Mouse (Mus musculus) thymus, postnatal 14 days (tissue): ENCODE data around the gene Aip.

ENCODE experiments used
- DNase-seq: peaks from one replicate; pipeline ENCODE4 v3.0.0; 2021

The Aip gene

DNA sequence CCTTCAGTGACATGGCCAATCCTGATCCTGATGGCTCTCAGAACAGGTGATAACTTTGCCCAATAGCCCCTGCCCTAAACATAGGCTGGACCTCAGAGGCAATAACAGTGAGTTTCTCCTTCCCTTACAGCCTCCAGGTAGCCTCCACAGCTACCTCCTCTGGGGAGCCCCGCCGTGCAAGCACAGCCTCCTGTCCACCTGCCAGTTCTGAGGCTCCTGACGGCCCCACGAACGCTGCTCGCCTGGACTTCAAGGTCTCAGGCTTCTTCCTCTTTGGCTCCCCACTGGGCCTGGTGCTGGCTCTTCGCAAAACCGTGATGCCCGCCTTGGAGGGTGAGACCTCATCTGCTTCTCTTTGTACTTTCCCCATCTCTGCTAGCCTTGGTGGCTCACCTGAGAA, 17.1 kb downstream of the Aip start:
- no peak for DNase-seq

- no peak for DNase-seq
These were observed 19.0 kb downstream of the Aip start for GRCm38 (mm10) chr19:4106654-4107053.

DNA sequence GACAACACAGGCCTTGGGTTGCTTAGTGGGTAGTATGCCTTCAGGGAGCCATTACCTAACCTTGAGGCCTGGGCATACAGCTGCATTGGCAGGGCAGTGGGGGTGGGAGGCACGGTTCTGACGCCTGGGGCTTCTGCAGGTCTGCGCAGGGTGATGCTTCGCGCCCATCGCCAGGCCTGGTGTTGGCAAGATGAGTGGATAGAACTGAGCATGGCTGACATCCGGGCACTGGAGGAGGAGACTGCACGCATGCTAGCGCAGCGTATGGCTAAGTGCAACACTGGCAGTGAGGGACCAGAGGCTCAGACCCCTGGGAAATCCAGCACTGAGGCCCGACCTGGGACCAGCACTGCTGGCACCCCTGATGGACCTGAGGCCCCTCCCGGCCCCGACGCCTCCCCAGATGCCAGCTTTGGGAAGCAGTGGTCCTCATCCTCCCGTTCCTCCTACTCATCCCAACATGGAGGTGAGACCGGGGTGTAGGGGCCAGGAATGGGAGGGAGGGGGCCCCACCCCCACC, 20.9 kb downstream of the Aip start:
- DNase-seq = no peak

DNA sequence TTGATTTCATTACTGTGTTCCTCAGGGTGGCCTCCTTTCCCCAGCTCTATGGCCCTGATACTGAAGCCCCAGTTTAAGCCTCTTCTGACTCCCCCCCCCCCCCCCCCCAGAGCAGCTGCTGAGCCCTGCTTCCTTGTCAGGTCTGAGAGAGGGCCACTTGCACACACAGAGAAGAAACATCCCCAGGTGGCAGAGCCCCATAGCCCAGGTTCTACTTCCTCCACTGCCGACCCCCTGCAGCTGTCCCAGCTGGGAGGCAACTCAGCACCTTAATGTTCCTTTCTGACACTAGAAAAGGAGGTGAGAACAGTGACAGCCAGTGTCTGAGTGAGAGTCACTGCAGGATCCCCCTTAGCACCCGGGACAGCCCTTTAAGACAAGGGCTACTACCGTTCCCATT, 21.9 kb downstream of the Aip start:
- DNase-seq = peak; percentile 60

DNA sequence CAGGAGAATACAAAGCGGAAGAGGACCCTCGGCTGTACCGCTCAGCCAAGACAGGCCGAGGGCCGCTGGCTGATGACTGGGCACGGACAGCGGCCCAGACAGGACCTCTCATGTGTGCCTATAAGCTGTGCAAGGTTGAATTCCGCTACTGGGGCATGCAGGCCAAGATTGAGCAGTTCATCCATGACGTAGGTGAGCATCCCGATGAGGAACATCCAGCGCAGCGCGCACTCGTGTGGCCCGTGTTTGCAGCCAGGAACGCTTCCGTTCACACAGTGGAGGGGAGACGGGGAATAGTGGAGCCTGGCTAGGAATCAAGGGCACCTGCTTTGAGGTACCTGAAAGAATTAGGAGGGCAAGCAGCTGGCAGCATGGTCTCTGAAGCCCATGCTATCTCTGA, 22.4 kb downstream of the Aip start:
- no peak for DNase-seq

GRCm38 (mm10) chr19:4102626-4103025, 23.0 kb downstream of the Aip start:
- DNase-seq = no peak

DNA sequence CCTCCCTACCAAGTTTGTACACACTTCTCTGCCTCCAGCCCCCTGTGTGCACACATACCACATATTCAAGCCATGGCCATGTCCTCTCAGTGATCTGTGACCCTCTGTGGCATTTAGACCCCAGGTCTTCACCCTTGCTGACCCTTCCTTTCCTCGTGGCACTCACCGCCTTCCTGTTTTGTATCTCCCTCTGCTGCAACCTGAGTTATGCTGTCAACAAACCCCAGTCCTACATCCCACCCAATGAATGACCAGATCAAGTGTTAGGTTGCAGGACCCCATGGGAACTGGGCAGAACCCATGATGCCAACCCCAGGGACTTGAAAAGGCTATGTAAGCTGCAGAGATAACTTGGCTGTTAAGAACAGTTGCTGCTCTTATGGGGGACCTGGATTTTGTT, 23.6 kb downstream of the Aip start:
- no peak for DNase-seq

DNA sequence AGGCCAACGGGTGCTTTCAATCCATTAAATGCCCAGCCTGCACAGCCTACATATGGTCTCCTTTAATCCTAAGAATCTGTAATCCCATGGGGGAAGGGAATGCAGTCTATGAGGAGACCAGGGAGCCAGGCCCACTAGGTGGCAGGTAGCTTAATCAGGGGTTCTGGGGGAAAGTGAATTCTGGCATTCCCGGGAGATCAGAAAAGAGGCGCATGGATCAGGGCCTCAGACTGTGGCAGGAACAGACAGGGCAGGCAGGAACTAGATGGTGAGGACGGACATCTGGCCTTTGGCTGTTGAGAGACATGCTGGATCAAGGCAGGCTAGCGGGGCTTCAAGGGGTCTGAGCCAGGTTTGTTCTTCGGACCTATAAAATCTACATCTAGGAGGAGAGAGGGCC, 24.2 kb downstream of the Aip start:
- no peak for DNase-seq

- peak; percentile 75 for DNase-seq
These were observed 24.9 kb downstream of the Aip start for GRCm38 (mm10) chr19:4100718-4101261.

DNA sequence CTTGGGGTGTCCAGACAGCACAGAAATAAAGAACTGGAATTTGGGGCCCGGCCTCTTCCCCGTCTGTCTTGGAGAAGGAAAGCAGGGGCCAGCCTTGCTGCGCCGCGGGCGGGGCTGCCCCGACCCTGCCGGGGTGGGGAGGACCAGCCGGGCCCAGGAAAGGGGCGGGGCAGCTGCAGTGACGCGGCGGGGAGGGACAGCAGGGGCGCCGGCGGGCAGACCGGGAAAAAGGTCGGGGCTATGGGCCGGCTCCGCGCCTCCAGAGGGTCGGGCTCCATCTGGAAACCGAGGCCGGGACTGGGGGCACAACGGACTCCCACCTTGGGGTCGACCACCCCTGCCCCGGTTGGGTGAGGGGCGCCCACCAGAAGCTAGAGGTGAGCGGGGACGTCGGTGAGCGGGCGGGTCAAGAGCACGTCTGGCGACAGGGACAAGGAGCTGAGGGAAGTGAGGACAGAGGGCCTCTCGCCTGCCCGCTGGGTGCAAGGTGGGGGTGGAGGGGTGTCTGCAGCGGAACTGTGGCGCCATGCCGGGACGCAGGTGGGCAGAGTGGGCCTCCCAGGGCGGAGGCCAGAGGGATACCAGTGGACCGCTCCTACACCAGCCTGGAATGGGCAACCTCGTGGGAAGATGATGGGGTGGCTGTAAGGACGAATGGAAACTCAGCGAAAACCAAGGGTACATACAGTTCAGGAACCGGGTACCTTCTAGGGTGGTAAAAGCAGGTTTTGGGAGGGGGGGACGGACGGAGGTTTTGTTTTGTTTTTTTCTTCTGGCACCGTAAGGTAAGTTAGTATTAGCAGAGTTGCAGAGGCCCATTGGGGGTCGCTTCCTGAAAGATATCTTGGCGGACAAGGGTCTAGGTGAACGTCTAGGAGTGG, 25.6 kb downstream of the Aip start, which contains the start of gene Pitpnm1:
Gene Pitpnm1 (plus strand): TSS at position 162 of the 881 bp plus-strand sequence.
- peak; percentile 87 for DNase-seq

DNA sequence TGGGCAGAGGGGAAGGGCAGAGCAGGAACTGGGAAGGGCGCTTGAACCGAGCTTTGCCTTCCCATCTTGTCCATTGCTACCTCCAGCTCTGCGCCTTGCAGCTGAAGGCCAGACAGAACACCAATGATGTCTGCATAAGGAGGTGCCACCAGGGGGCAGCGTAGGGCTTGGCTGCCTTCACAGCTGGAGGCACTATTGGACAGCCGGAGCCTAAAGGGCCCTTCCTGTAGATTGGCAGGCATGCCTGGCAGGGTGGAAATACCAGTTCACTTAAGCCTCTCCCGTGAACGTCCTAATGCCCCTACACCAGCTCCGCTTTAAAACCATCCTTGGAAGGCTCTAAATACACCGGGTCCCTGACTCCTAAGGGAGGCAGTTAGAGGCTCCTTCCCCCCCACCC, 26.6 kb downstream of the Aip start:
- DNase-seq = peak; percentile 96

DNA sequence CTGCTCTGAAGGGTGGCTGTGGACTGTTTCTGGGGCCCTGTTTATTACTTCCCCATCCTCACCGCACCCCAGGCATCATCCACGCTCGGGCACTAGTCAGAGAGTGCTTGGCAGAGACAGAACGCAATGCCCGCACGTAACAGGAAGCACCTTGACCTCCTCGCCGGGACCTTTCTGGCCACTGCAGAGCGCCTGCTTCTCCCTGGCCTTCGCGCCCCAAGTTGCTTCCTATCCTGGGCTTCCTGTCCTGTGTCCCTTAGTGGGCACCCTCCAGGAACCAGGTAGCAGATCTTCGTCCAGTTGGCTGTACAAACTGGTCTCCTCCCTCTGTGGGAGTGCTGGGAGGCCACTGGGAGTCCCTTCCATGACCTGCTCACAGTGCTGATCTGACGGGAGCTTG, 27.2 kb downstream of the Aip start:
- DNase-seq = no peak

DNA sequence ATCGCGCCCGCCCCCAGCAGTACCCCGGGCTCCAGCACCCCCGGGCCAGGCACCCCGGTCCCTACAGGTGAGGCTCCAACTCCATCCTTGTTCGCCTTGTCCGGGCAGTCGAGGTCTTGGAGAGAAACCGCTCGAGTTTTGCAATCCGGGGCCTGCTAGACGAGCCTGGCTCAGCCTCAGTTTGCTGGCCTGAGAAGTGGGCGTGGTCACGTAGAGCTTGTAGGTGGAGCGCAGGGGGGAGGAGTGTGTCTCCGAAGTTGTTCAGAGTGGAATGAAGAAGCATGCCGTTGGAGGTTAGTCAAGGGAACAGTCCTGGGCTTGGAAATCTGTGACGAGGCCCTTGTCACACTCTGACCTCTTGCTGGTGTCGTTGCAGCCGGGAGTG, 28.2 kb downstream of the Aip start:
- peak; percentile 75 for DNase-seq

- peak; percentile 99 for DNase-seq
These were observed 28.8 kb downstream of the Aip start, which contains the start of gene Cdk2ap2 for GRCm38 (mm10) chr19:4096642-4097440. Gene Cdk2ap2, plus strand, starts transcription at chr19:4097182.

DNA sequence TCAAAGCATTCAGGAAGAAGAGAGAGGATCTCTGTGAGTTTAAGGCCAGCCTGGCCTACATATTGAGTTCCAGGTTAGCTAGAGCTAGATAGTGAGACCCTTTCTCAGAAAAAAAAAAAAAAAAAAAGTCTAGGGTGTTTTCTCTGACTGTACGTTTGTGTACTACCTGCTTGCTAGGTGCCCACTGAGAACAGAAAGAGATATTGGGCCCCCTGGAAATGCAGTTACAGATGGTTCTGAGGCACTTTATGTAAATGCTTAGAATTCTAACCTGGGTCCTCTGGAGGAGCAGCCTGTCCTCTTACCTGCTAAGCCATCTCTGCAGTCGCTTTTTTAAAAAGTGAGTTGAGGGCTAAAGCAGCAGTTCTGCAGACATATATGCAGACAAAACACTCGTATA, 29.9 kb downstream of the Aip start:
- no peak for DNase-seq

- DNase-seq = no peak
These were observed 30.8 kb downstream of the Aip start for GRCm38 (mm10) chr19:4094774-4095303.

GRCm38 (mm10) chr19:4094348-4094747, 31.3 kb downstream of the Aip start:
- DNase-seq = no peak

- DNase-seq = no peak
These were observed 31.9 kb downstream of the Aip start for GRCm38 (mm10) chr19:4093772-4094171.

GRCm38 (mm10) chr19:4092750-4093149, 32.9 kb downstream of the Aip start:
- DNase-seq = no peak

GRCm38 (mm10) chr19:4091383-4091782, 34.3 kb downstream of the Aip start:
- DNase-seq = no peak

DNA sequence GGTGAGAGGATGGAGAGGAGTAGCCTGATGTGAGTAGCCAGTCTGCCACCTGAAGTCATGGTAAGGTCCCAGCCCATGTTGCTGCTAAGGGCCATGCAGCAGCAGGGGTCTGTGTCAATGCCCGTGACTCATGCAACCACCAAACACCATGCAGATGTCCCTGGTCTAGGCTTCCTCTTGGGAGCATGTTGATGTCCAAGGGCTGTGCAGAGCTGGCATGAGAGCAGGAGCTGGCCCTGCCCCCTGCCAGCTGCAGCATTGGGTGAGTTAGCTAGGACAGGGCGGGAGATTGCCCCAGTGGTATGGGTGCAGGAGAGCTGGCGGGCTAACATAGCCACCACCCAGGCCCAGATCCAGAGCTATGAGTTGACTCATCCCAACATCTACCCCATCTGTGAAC, 35.2 kb downstream of the Aip start:
- DNase-seq = no peak

DNA sequence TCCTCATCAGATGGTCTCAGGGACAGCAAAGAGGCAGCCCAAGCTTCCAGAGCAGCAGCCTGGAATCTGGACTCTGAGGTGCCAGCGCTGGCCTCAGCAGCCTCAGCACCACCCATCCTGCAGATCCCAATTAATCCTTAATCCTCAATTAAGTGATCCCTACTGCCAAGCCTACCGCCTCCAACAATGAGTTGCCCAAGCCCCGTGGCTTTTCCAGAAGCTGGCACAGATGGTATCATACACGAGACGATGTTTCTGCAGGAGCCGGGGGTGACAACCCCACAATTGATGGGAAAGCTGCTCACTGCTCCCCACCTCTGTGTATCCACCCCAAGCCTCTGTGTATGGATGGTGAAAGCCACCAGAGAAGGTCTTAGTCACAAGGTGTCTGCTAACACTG, 36.5 kb downstream of the Aip start:
- no peak for DNase-seq

GRCm38 (mm10) chr19:4088146-4088545, 37.5 kb downstream of the Aip start:
- no peak for DNase-seq
